Mouse (Mus musculus): ENCODE data around the gene Apol6. TPM values are rescaled to one million over a fixed set of nuclear protein-coding genes. Genes with fewer than 3 reads are reported as not detected.

Gene Apol6
- polyA plus RNA-seq, 1 experiment = 5.2 TPM

- no peak for DNase-seq
Measured at GRCm38 (mm10) chr15:77104349-77105158, 60.0 kb downstream of the Apol6 start.

DNA sequence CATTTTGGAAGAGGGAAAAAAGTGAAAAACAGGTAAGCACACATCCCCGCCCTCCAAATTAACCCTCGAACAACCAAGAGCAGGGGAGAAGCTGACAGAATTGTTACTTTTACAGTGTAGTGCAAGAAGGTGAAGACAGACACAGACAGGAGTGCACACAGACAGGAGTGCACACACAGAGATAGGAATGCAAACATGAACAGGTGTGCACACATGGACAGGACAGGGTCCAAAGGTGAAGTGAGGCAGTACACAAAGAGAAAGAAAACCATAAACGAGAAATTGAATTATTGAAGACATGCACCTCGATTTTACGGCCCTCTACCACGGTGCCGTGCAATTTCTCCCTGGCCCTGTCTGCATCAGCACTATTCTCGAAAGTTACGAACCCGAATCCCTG lies 60.7 kb downstream of the Apol6 start:
- TF ChIP-seq POLR2A (IDR thresholded peaks at IDR 0.05; ENCODE audit: control insufficient read depth, extremely low read depth, insufficient read depth, low read length, poor library complexity) = no peak
- no peak for TF ChIP-seq CTCF (IDR thresholded peaks at IDR 0.05; ENCODE audit: borderline replicate concordance, control insufficient read depth, extremely low read depth, insufficient read depth, low read length, poor library complexity)
- H3K27me3 ChIP-seq (ENCODE audit: control insufficient read depth, insufficient read depth, low read length) = no peaks in the 10 kb centered on the region
- H3K27ac ChIP-seq (ENCODE audit: control insufficient read depth, insufficient read depth, low read length) = no peak overlapping the region
- no peaks in the 10 kb centered on the region for H3K36me3 ChIP-seq (ENCODE audit: control insufficient read depth, insufficient read depth, low read length)
- H3K4me1 ChIP-seq (replicated peaks; ENCODE audit: control insufficient read depth, insufficient read depth, low read length) = no peaks in the 10 kb centered on the region
- WGBS = 96% methylated on average over 10 of the region's 10 CpGs
- no peak for DNase-seq
- H3K4me3 ChIP-seq (ENCODE audit: control insufficient read depth, insufficient read depth, low read length) = no peak overlapping the region

More at GRCm38 (mm10) chr15:77104349-77105158, 60.0 kb downstream of the Apol6 start:
- 94% methylated on average over 10 of the region's 10 CpGs for WGBS
- H3K36me3 ChIP-seq (ENCODE audit: control insufficient read depth, insufficient read depth, low read length) = no peaks in the 10 kb centered on the region
- no peak for TF ChIP-seq CTCF (IDR thresholded peaks at IDR 0.05; ENCODE audit: borderline replicate concordance, control insufficient read depth, extremely low read depth, insufficient read depth, low read length, poor library complexity)
- no peak for TF ChIP-seq POLR2A (IDR thresholded peaks at IDR 0.05; ENCODE audit: control insufficient read depth, extremely low read depth, insufficient read depth, low read length, poor library complexity)
- no peak overlapping the region for H3K27ac ChIP-seq (ENCODE audit: control insufficient read depth, insufficient read depth, low read length)
- H3K4me3 ChIP-seq (ENCODE audit: control insufficient read depth, insufficient read depth, low read length) = no peak overlapping the region
- no peaks in the 10 kb centered on the region for H3K27me3 ChIP-seq (ENCODE audit: control insufficient read depth, insufficient read depth, low read length)
- H3K4me1 ChIP-seq (replicated peaks; ENCODE audit: control insufficient read depth, insufficient read depth, low read length) = no peaks in the 10 kb centered on the region

Other genes with a start within 250 kb of the Apol6 start
- 22.0 and 25.0 TPM in 2 replicates for gene Zfp251, start 173.3 kb upstream of the Apol6 start, polyA plus RNA-seq (2012; rRNA removed)
- 12.3 and 13.7 TPM in 2 replicates for gene Zfp7, start 165.5 kb upstream of the Apol6 start, polyA plus RNA-seq (2012; rRNA removed)
- gene Gm49527, start 165.4 kb upstream of the Apol6 start, polyA plus RNA-seq (2012; rRNA removed) = 0.46 and 0.56 TPM in 2 replicates
- 3.9 and 5.2 TPM in 2 replicates for gene Zfp647, start 119.3 kb upstream of the Apol6 start, polyA plus RNA-seq (2012; rRNA removed)
- 20.6 and 23.1 TPM in 2 replicates for gene 1110038F14Rik, start 96.2 kb upstream of the Apol6 start, polyA plus RNA-seq (2012; rRNA removed)
- gene Mb, start 5.9 kb downstream of the Apol6 start, polyA plus RNA-seq (2012; rRNA removed) = 20.0 and 591 TPM in 2 replicates

All from thymus, adult 2 months (tissue).